Mouse (Mus musculus): ENCODE data around the gene Trim62.

The Trim62 gene

GRCm38 (mm10) chr4:128909378-128909831, 26.0 kb downstream of the Trim62 start:
- DNase-seq (ENCODE audit: low read depth, low spot score): no peak

- no peak for DNase-seq (ENCODE audit: low read depth, low spot score)
Measured at GRCm38 (mm10) chr4:128910276-128911063, 27.1 kb downstream of the Trim62 start.

- DNase-seq (ENCODE audit: low read depth, low spot score): no peak
Measured at GRCm38 (mm10) chr4:128912085-128912484, 28.7 kb downstream of the Trim62 start.

- DNase-seq (ENCODE audit: low read depth, low spot score): peak; percentile 54
Measured at GRCm38 (mm10) chr4:128913794-128914193, 30.4 kb downstream of the Trim62 start.

- DNase-seq (ENCODE audit: low read depth, low spot score): no peak
Measured at GRCm38 (mm10) chr4:128917119-128917518, 33.7 kb downstream of the Trim62 start.

GRCm38 (mm10) chr4:128917756-128918155, 34.4 kb downstream of the Trim62 start:
- DNase-seq (ENCODE audit: low read depth, low spot score): no peak

- no peak for DNase-seq (ENCODE audit: low read depth, low spot score)
Measured at GRCm38 (mm10) chr4:128918187-128918586, 34.8 kb downstream of the Trim62 start.

GRCm38 (mm10) chr4:128919106-128919505, 35.7 kb downstream of the Trim62 start:
- peak; percentile 64 for DNase-seq (ENCODE audit: low read depth, low spot score)

GRCm38 (mm10) chr4:128923603-128924002, 40.2 kb downstream of the Trim62 start:
- DNase-seq (ENCODE audit: low read depth, low spot score): no peak

- DNase-seq (ENCODE audit: low read depth, low spot score): peak; percentile 88
Measured at GRCm38 (mm10) chr4:128924841-128925606, 41.6 kb downstream of the Trim62 start.

- DNase-seq (ENCODE audit: low read depth, low spot score): no peak
Measured at GRCm38 (mm10) chr4:128932783-128933182, 49.4 kb downstream of the Trim62 start.

- DNase-seq (ENCODE audit: low read depth, low spot score): no peak
Measured at GRCm38 (mm10) chr4:128935595-128935994, 52.2 kb downstream of the Trim62 start.

GRCm38 (mm10) chr4:128942346-128942745, 59.0 kb downstream of the Trim62 start:
- peak; percentile 65 for DNase-seq (ENCODE audit: low read depth, low spot score)

GRCm38 (mm10) chr4:128946736-128947135, 63.4 kb downstream of the Trim62 start:
- DNase-seq (ENCODE audit: low read depth, low spot score): no peak

GRCm38 (mm10) chr4:128947326-128947933, 64.0 kb downstream of the Trim62 start:
- peak; percentile 76 for DNase-seq (ENCODE audit: low read depth, low spot score)

GRCm38 (mm10) chr4:128948137-128948674, 64.8 kb downstream of the Trim62 start:
- DNase-seq (ENCODE audit: low read depth, low spot score): peak; percentile 87

- DNase-seq (ENCODE audit: low read depth, low spot score): peak; percentile 71
Measured at GRCm38 (mm10) chr4:128949470-128950005, 66.2 kb downstream of the Trim62 start.

GRCm38 (mm10) chr4:128950461-128950860, 67.1 kb downstream of the Trim62 start:
- no peak for DNase-seq (ENCODE audit: low read depth, low spot score)

GRCm38 (mm10) chr4:128953851-128954250, 70.5 kb downstream of the Trim62 start:
- DNase-seq (ENCODE audit: low read depth, low spot score): no peak

- peak; percentile 86 for DNase-seq (ENCODE audit: low read depth, low spot score)
Measured at GRCm38 (mm10) chr4:128957155-128957911, 74.0 kb downstream of the Trim62 start.

GRCm38 (mm10) chr4:128958156-128958555, 74.8 kb downstream of the Trim62 start:
- DNase-seq (ENCODE audit: low read depth, low spot score): no peak
